Mouse (Mus musculus) left cerebral cortex, adult 8-10 months (tissue): ENCODE results near the gene Eri2. TPM values are rescaled to one million over a fixed set of nuclear protein-coding genes. Genes with fewer than 3 reads are reported as not detected.

Experiments
- DNase-seq, 2 experiments: peaks; one replicate each; pipeline ENCODE4 v3.0.0; 2022; ENCODE audit warnings: low spot score in 2 of 2
- total RNA-seq, 4 experiments: library from RNA; stranded (reverse); gene quantifications; 2 replicates each; pipeline ENCODE4 v1.2.4; 2022

Gene Eri2
- total RNA-seq = 1 to 10 TPM; 5.7 to 7.5 (median 7.1) TPM

- DNase-seq = peak; percentile 36 to 60
Measured at GRCm38 (mm10) chr7:119793586-119794250, at the start of gene Eri2, which contains the start of gene Rexo5. Eri2 (minus strand) TSS chr7:119794058. Rexo5 (plus strand) TSS chr7:119794006.

- DNase-seq = no peak
Measured at GRCm38 (mm10) chr7:119841820-119842449, 48.1 kb upstream of the Eri2 start.

- DNase-seq = no peak
Measured at GRCm38 (mm10) chr7:119835996-119836777, 42.3 kb upstream of the Eri2 start.

GRCm38 (mm10) chr7:119835371-119835770, 41.5 kb upstream of the Eri2 start:
- DNase-seq = no peak

GRCm38 (mm10) chr7:119808723-119809122, 14.9 kb upstream of the Eri2 start:
- no peak for DNase-seq

- DNase-seq = no peak
Measured at GRCm38 (mm10) chr7:119807396-119807795, 13.5 kb upstream of the Eri2 start.

- no peak for DNase-seq
Measured at GRCm38 (mm10) chr7:119800991-119801390, 7.1 kb upstream of the Eri2 start.

GRCm38 (mm10) chr7:119800488-119800887, 6.6 kb upstream of the Eri2 start:
- no peak for DNase-seq

- DNase-seq = no peak
Measured at GRCm38 (mm10) chr7:119795311-119795710, 1.5 kb upstream of the Eri2 start.

- DNase-seq = no peak
Measured at GRCm38 (mm10) chr7:119794251-119794638, 387 bp upstream of the Eri2 start.

GRCm38 (mm10) chr7:119789024-119789423, 4.8 kb downstream of the Eri2 start:
- DNase-seq = no peak

GRCm38 (mm10) chr7:119784908-119785307, 8.9 kb downstream of the Eri2 start:
- no peak for DNase-seq

GRCm38 (mm10) chr7:119783453-119783852, 10.4 kb downstream of the Eri2 start:
- no peak for DNase-seq

- no peak for DNase-seq
Measured at GRCm38 (mm10) chr7:119769895-119770294, 24.0 kb downstream of the Eri2 start.

- DNase-seq = no peak
Measured at GRCm38 (mm10) chr7:119766996-119767395, 26.9 kb downstream of the Eri2 start.

- DNase-seq = no peak
Measured at GRCm38 (mm10) chr7:119764377-119764776, 29.5 kb downstream of the Eri2 start.

GRCm38 (mm10) chr7:119762166-119762697, 31.6 kb downstream of the Eri2 start:
- DNase-seq = no peak

GRCm38 (mm10) chr7:119760527-119760951, 33.3 kb downstream of the Eri2 start, which contains the start of gene Acsm3:
Acsm3 (plus strand) TSS chr7:119760923.
- DNase-seq = no peak

- no peak for DNase-seq
Measured at GRCm38 (mm10) chr7:119753696-119754095, 40.2 kb downstream of the Eri2 start.

GRCm38 (mm10) chr7:119749942-119750341, 43.9 kb downstream of the Eri2 start:
- DNase-seq = no peak

- DNase-seq = no peak
Measured at GRCm38 (mm10) chr7:119748761-119749160, 45.1 kb downstream of the Eri2 start.

- DNase-seq = no peak
Measured at GRCm38 (mm10) chr7:119745869-119746268, 48.0 kb downstream of the Eri2 start.
